Mouse (Mus musculus): ENCODE results near the gene Zfp626. TPM values are rescaled to one million over a fixed set of nuclear protein-coding genes. Genes with fewer than 3 reads are reported as not detected.
"Not testable (repeated sequence)": the region's sequence is repeated elsewhere in the genome, so short reads cannot be mapped to it uniquely, and the experiment has no call there.

The Zfp626 gene
- 10 to 100 TPM in 1 of 2 experiments, 1 to 10 TPM in 1; 8.8 to 10.4 TPM for total RNA-seq (2021)

GRCm38 (mm10) chr7:27806896-27807295 lies at the start of gene Zfp626:
Zfp626 (plus strand) TSS chr7:27807196.
- DNase-seq (ENCODE audit: low spot score in 2 of 2); intact Hi-C loops (cut with DNase I): not testable (repeated sequence)

GRCm38 (mm10) chr7:27765176-27765886 lies 41.7 kb upstream of the Zfp626 start:
- intact Hi-C loops (cut with DNase I): no loop called here

DNA sequence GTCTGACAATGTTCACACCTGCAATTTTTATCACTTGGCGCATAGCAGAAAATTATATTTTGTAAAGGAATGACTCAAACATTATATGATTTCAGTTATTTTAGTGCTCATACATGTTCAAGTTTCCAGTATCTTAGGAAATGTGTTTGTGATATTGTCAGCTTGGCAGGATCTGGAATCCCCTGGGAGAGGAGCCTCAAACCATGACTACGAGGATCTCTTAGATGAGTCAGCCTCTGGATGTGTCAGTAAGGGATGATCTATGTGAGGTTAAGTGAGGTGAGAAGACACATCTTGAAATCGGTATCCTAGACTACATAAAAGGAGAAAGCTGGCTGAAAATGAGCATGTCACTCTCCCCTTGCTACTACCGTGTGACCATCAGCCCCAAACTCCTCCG lies 17.7 kb upstream of the Zfp626 start:
- intact Hi-C loops (cut with DNase I): no loop called here
- DNase-seq (ENCODE audit: low spot score in 2 of 2): no peak

More at GRCm38 (mm10) chr7:27765176-27765886, 41.7 kb upstream of the Zfp626 start:
- no peak for DNase-seq (ENCODE audit: low spot score in 2 of 2)

DNA sequence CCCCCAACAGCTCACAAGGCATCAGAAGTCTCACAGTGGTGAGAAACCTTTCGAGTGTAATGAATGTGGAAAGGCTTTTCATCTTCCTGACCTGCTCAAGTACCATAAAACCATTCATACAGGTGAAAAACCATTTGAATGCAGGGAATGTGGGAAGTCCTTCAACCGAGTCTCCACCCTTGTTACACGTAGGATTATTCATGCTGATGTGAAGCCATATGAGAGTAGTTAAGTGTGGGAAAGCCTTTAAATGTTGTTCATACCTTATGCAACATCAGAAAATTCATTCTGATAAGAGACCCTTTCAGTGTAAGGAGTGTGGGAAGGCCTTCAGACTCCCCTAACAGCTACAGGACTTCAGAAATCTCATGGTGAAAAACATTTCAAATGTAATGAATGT lies 13.1 kb upstream of the Zfp626 start:
- DNase-seq (ENCODE audit: low spot score in 2 of 2); intact Hi-C loops (cut with DNase I): not testable (repeated sequence)

DNA sequence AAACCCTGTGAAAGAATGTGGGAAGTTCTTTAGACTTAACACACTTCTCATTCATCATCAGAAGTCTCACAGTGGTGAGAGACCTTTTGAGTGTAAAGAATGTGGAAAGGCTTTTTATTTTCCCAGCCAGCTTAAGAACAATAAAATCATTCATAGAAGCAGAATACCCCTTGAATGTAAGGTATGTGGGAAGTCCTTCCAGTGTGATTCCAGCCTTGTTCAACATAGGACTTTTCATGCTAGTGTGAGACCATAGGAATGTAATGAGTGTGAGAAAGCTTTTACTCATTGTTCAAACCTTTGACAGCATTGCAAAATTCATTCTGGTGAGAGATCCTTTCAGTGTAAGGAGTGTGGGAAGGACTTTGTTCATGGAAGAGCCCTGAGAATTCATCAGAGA lies 12.4 kb upstream of the Zfp626 start:
- intact Hi-C loops (cut with DNase I): no loop called here
- DNase-seq (ENCODE audit: low spot score in 2 of 2): no peak

DNA sequence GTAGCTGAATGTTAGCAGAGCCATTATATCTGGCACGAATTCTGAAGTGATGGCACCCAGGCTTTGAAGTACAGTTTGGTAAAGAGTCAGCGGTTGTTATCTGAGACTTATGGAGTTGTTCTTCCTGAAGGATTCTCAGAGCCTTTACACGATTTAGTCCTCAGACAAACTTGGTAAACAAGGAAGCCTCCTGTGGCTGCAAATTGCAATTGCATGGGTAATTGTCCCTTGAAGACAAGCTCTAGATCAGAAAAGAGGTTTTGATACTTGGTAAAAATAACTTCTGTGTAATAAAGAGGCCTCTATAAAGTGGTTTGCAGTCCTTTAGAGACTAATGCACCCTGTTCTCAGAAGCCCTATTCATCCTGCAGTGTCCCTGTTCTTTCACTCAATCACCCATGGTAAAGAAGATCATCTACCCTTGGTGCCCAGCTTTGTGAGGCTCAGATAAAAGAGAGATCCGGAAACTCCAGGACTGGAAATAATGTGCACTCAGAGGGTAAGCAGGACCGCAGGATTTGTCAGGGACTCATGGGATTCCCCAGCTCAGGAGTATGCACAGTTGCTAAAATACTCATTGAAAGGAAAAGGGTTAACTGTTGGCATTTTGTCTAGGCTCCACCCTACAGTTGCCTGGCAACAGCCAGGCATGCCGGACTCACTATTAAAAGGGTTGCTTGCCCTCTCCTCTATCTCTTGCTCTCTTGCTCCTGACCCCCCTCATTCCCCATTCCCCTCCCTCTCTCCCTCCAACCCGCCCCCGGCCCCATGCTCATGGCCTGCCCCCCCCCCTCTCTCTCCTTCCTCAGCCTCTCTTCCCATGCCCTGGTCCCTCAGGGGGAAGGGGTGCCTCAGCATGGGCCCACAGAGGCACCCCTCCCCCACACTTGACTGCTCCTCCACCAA lies 8.8 kb upstream of the Zfp626 start:
- no peak for DNase-seq (ENCODE audit: low spot score in 2 of 2)
- intact Hi-C loops (cut with DNase I): no loop called here

DNA sequence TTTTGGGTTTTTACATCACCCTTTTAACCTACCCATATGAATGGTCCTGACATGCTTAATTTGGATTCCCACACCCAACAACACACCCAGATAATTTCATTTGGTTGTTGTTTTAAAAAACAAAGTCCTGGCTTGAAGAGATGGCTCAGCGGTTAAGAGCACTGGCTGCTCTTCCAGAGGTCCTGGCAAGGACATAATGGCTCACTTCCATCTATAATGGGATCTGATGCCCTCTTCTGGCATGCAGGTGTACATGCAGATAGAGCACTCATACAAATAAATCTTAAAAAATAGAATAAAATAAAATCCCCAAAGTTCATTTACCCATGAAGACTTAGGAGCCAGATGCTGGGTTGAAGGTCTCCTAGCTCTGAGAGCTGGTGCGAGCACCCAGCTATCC lies 5.9 kb upstream of the Zfp626 start:
- intact Hi-C loops (cut with DNase I): loop anchor here (5.0 kb wide), 1 partner anchor 69 kb away; the partner anchor contains the start of gene Zfp60
- DNase-seq (ENCODE audit: low spot score in 2 of 2): no peak

GRCm38 (mm10) chr7:27802986-27803385 lies 4.0 kb upstream of the Zfp626 start:
- DNase-seq (ENCODE audit: low spot score in 2 of 2): no peak
- intact Hi-C loops (cut with DNase I): loop anchor here (5.0 kb wide), 1 partner anchor 71 kb away; the partner anchor contains the start of gene Zfp60

DNA sequence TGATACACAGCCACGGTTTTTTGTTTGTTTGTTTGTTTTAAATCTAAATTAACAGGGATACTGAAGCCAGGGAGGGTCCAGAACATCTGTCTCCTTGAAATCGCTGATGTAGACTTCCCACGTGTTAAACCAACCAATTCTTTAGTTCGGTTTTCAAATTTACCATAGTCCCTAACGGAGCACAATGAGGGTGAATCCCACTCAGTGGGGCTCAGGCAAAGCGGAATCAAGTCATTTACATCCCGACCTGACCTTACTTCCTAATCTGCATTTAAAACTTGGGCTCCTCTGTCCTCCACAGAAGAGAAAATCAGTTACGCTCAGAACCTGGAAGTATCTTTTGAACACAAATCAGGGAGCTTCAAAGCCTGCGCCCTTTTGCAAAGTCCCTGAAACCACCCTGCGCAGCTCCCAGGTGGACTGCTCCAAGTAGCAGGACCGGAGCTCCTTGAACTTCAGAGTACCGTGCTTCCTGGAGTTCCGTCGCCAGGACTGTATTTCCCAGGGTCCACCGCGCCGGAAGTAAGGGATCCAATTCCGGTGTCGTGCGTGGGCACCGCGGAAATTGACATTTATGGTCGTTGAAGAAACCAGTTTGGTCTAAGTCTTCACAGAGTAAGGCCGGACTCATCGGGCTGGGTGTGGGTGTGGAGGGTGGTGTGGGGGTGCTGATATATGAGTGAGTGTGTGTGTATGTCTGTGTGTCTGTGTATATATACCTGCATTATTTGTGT lies 2.5 kb upstream of the Zfp626 start:
- peak; percentile 88 to 89 for DNase-seq (ENCODE audit: low spot score in 2 of 2)
- intact Hi-C loops (cut with DNase I): loop anchor here (5.0 kb wide), 1 partner anchor 72 kb away; the partner anchor contains the start of gene Zfp60

DNA sequence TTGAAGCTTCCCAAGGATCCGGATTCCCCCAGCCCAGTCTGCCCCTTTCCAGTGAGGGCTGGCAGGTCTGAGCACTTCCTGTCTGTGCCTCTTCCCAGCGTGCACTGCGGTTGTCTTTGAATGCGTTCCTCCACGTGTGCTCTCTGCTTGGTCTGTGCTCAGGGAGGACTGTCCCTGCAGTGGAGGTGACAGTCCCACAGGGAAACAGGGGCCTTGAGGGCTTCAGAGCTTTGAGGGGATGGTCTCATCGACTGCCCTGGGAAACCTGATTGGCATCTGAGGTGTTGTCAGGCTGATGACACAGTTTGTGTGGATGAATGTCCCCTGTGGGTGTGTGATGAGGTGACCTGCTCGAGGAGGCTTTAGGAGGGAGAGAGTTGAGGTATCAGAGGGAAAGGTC lies 309 bp downstream of the Zfp626 start:
- intact Hi-C loops (cut with DNase I); DNase-seq (ENCODE audit: low spot score in 2 of 2): not testable (repeated sequence)

DNA sequence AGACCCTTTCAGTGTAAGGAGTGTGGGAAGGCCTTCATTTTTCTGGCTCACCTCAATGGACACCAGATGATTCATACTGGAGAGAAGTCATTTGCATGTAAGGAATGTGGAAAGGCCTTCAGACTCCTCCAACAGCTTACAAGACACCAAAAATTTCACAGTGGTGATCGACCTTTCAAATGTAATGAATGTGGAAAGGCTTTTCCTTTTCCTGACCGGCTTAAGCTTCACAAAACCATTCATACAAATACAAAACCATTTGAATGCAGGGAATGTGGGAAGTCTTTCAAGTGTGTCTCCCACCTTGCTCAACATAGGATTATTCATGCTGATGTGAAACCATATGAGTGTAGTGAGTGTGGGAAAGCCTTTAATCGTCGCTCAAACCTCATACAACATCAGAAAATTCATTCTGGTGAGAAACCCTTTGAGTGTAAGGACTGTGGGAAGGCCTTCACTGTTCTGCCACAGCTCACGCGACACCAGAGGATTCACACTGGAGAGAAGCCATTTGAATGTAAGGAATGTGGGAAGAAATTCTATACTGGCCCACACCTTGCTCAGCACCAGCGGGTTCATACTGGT lies 11.6 kb downstream of the Zfp626 start:
- intact Hi-C loops (cut with DNase I): no loop called here

GRCm38 (mm10) chr7:27822611-27823010 lies 15.6 kb downstream of the Zfp626 start:
- intact Hi-C loops (cut with DNase I): no loop called here
- DNase-seq (ENCODE audit: low spot score in 2 of 2): no peak

More for the DNA sequence above, 11.6 kb downstream of the Zfp626 start:
- DNase-seq (ENCODE audit: low spot score in 2 of 2): no peak

DNA sequence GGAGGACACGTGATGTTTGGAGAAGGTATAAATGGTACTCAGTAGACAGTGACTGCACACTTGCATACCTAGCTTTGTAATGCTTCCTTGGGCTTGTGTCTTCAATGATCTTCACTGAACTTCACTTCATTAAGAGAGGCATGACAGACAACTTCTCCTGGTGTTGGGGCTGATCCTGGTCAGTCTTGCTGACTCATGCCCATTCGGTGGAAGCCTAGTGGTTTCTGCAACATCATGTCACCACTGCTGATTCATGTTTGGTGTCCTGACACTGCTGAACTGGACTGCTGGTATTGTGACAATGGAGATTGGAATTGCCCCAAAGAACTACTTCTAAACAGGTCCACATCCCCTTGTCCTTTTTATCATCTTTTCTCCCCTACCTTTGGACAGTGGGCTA lies 27.1 kb downstream of the Zfp626 start:
- intact Hi-C loops (cut with DNase I): no loop called here
- DNase-seq (ENCODE audit: low spot score in 2 of 2): no peak

GRCm38 (mm10) chr7:27837896-27838295 lies 30.9 kb downstream of the Zfp626 start:
- no peak for DNase-seq (ENCODE audit: low spot score in 2 of 2)
- intact Hi-C loops (cut with DNase I): no loop called here

GRCm38 (mm10) chr7:27838323-27839249 lies 31.6 kb downstream of the Zfp626 start, which contains the start of gene Zfp59:
Zfp59 (plus strand) TSS chr7:27838607.
- intact Hi-C loops (cut with DNase I): no loop called here
- peak; percentile 88 to 91 for DNase-seq (ENCODE audit: low spot score in 2 of 2)

- no peak for DNase-seq (ENCODE audit: low spot score in 2 of 2)
- intact Hi-C loops (cut with DNase I): no loop called here
Measured at GRCm38 (mm10) chr7:27839596-27839995, 32.6 kb downstream of the Zfp626 start.

DNA sequence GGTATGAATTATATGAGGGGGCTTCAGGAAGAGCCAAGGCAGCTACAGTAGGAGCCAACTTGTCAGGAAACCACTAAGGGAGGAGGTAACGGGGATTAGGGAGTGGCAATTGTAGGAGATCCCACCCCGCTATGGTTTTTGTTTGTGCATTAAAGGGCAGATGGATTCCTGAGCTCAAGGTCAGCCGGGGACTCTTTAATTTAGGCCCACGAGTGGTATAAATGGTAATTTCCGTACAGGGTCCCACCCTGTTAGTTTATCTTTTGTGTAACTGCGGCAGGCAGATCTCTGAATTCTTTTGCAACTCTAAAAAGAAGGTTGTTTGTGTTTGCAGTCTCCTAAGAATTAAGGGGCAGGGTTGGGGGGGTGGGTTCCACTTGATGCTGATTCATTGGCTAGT lies 33.1 kb downstream of the Zfp626 start:
- DNase-seq (ENCODE audit: low spot score in 2 of 2): no peak
- intact Hi-C loops (cut with DNase I): no loop called here

DNA sequence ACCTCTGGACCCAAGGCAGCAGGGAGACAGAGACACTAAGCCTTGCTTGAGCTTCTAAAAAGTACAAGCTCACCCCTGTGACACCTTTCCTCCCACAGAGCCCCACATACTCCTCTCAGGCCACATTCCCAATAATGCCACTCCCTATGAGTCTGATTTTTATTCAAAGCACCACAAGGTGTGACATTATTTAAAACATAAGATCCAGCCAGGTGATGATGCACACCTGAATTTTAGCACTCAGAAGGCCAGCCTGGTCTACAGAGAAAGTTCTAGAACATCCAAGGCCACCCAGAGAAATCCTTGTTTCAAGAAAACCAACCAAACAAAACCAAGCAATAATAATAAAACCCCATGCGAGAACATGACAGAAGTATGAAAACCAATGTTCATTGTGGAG lies 50.2 kb downstream of the Zfp626 start, which contains the start of gene Zfp607a:
Gene Zfp607a (plus strand): TSS at position 301 of the 400 bp plus-strand sequence.
- intact Hi-C loops (cut with DNase I): no loop called here
- no peak for DNase-seq (ENCODE audit: low spot score in 2 of 2)

Data from left cerebral cortex, postnatal 36 days (tissue).